Mouse (Mus musculus) G1E (cell line): Measurements from ENCODE around the gene Ly9. TPM values are rescaled to one million over a fixed set of nuclear protein-coding genes. Genes with fewer than 3 reads are reported as not detected.
A peak's percentile ranks its signal among the peaks of the same experiment; 100 is the strongest.

ENCODE experiments used
- ATAC-seq: 2 replicates; pipeline ENCODE4 v1.8.0; 2016; ENCODE audit warnings: mild to moderate bottlenecking; ENCODE audit not compliant: insufficient number of reproducible peaks, poor library complexity, low FRiP score, severe bottlenecking; ENCODE audit errors: extremely low read depth
- DNase-seq: peaks from one replicate; pipeline ENCODE4 v3.0.0; 2012; ENCODE audit warnings: low spot score
- H3K27me3 ChIP-seq: 2 replicates; pipeline ENCODE4 v1.6.1; 2012; ENCODE audit warnings: mild to moderate bottlenecking, low read length, inconsistent platforms; ENCODE audit not compliant: insufficient read depth
- H3K36me3 ChIP-seq: replicated peaks from 2 replicates; pipeline ENCODE3; 2012; ENCODE audit warnings: mild to moderate bottlenecking, inconsistent platforms
- H3K4me1 ChIP-seq: 2 replicates; pipeline ENCODE4 v1.6.1; 2012; ENCODE audit warnings: low read depth, low read length, inconsistent platforms, mixed read lengths; ENCODE audit not compliant: insufficient read depth
- H3K4me3 ChIP-seq: 2 replicates; pipeline ENCODE4 v1.5.1; 2012; ENCODE audit warnings: low read depth, mild to moderate bottlenecking, inconsistent platforms, low read length, moderate library complexity, mixed read lengths
- H3K9me3 ChIP-seq: replicated peaks from 2 replicates; pipeline ENCODE4 v1.6.1; 2012; ENCODE audit warnings: inconsistent platforms
- CTCF ChIP-seq: IDR thresholded peaks from 2 replicates; pipeline ENCODE4 v1.5.1; 2012; ENCODE audit warnings: low read depth, low read length, inconsistent platforms, mixed read lengths
- GATA1 ChIP-seq: IDR thresholded peaks from 2 replicates; pipeline ENCODE4 v1.6.1; 2012; ENCODE audit warnings: borderline replicate concordance, low read length, inconsistent platforms, mixed read lengths
- GATA2 ChIP-seq: IDR thresholded peaks from 2 replicates; pipeline ENCODE4 v1.6.1; 2012; ENCODE audit warnings: low read depth, low read length, inconsistent platforms, borderline replicate concordance
- POLR2AphosphoS5 ChIP-seq: IDR thresholded peaks from 2 replicates; pipeline ENCODE4 v1.6.1; 2012; ENCODE audit warnings: low read depth, low read length, inconsistent platforms; ENCODE audit not compliant: insufficient replicate concordance
- TAL1 ChIP-seq: conservative IDR thresholded peaks from 2 replicates; pipeline ENCODE4 v1.6.1; 2012; ENCODE audit warnings: low read depth, low read length, inconsistent platforms, mixed read lengths
- polyA plus RNA-seq: library from polyadenylated mRNA; stranded (reverse); fragments of >175 nt; gene quantifications from 2 replicates; pipeline ENCODE4 v1.2.3, GENCODE M21; 2012
- total RNA-seq, 2 experiments: library from RNA; stranded (forward) in 1 of 2; stranded (reverse) in 1 of 2; fragments of 200-1000 nt in 1 of 2; fragments of >200 nt in 1 of 2; fragmentation: Nextera tagmentation in 1 of 2; gene quantifications; 2 replicates each; pipeline ENCODE4 v1.2.3; 2014 to 2017

The Ly9 gene
- total and polyA plus RNA-seq, 3 experiments: 0.11 TPM; not detected in 2

- Histone ChIP-seq H3K4me3 (no peak overlapping the region), H3K9me3 (peaks cover 23% of the 10 kb centered on the region), H3K4me1 (no peaks in the 10 kb centered on the region), H3K36me3 (no peaks in the 10 kb centered on the region), H3K27me3 (no peaks in the 10 kb centered on the region)
- DNase-seq: no peak
- no peak for ATAC-seq
- no peak for TF ChIP-seq GATA1
- TF ChIP-seq CTCF: peak; percentile 45; the same call in 1 of the 2 replicates
These were observed 40.4 kb downstream of the Ly9 start for GRCm38 (mm10) chr1:171566777-171567176.

GRCm38 (mm10) chr1:171565888-171566287 lies 41.3 kb downstream of the Ly9 start:
- Histone ChIP-seq H3K4me3 (no peak overlapping the region), H3K4me1 (no peaks in the 10 kb centered on the region)

GRCm38 (mm10) chr1:171564247-171564646 lies 43.0 kb downstream of the Ly9 start:
- no peaks in the 10 kb centered on the region for H3K36me3 ChIP-seq
- DNase-seq (no peak), ATAC-seq (0 out of 2 replicates have a peak, but pooled peaks have one; percentile 1)
- H3K4me3 ChIP-seq: no peak overlapping the region
- no peak for TF ChIP-seq POLR2AphosphoS5
- peak; percentile 53; the same call in 1 of the 2 replicates for TF ChIP-seq CTCF
- no peaks in the 10 kb centered on the region for H3K4me1 ChIP-seq
- peaks cover 38% of the 10 kb centered on the region for H3K9me3 ChIP-seq
- H3K27me3 ChIP-seq: no peaks in the 10 kb centered on the region

More at GRCm38 (mm10) chr1:171565888-171566287, 41.3 kb downstream of the Ly9 start:
- H3K9me3 ChIP-seq: peaks cover 27% of the 10 kb centered on the region
- no peaks in the 10 kb centered on the region for H3K36me3 ChIP-seq
- no peak for ATAC-seq
- TF ChIP-seq TAL1 (no peak), CTCF (no peak), POLR2AphosphoS5 (no peak), GATA1 (no peak), GATA2 (no peak)
- DNase-seq: no peak
- no peaks in the 10 kb centered on the region for H3K27me3 ChIP-seq

- Histone ChIP-seq H3K4me1 (no peaks in the 10 kb centered on the region), H3K36me3 (no peaks in the 10 kb centered on the region), H3K4me3 (no peak overlapping the region), H3K27me3 (no peaks in the 10 kb centered on the region), H3K9me3 (peaks cover 44% of the 10 kb centered on the region)
- no peak for DNase-seq
- TF ChIP-seq GATA2 (no peak), GATA1 (no peak), TAL1 (no peak), POLR2AphosphoS5 (no peak), CTCF (no peak)
- ATAC-seq: no peak
These were observed 44.2 kb downstream of the Ly9 start for GRCm38 (mm10) chr1:171563042-171563441.

- peaks cover 42% of the 10 kb centered on the region for H3K9me3 ChIP-seq
- no peak for DNase-seq
- H3K36me3 ChIP-seq: no peaks in the 10 kb centered on the region
- no peak for ATAC-seq
- no peaks in the 10 kb centered on the region for H3K4me1 ChIP-seq
- H3K27me3 ChIP-seq: no peaks in the 10 kb centered on the region
- H3K4me3 ChIP-seq: no peak overlapping the region
- no peak for TF ChIP-seq GATA1
- TF ChIP-seq GATA2: no peak
- TF ChIP-seq TAL1: no peak
- TF ChIP-seq CTCF: no peak
- TF ChIP-seq POLR2AphosphoS5: no peak
These were observed 45.5 kb downstream of the Ly9 start for GRCm38 (mm10) chr1:171561639-171562225.

- H3K4me1 ChIP-seq: no peaks in the 10 kb centered on the region
- no peaks in the 10 kb centered on the region for H3K27me3 ChIP-seq
- peaks cover 40% of the 10 kb centered on the region for H3K9me3 ChIP-seq
- DNase-seq (no peak), ATAC-seq (no peak)
- TF ChIP-seq GATA1 (no peak), TAL1 (no peak), POLR2AphosphoS5 (no peak), GATA2 (no peak), CTCF (no peak)
- no peaks in the 10 kb centered on the region for H3K36me3 ChIP-seq
- no peak overlapping the region for H3K4me3 ChIP-seq
These were observed 46.0 kb downstream of the Ly9 start for GRCm38 (mm10) chr1:171561200-171561599.

GRCm38 (mm10) chr1:171560262-171560661 lies 46.9 kb downstream of the Ly9 start:
- no peak for TF ChIP-seq TAL1
- ATAC-seq: no peak

More at GRCm38 (mm10) chr1:171560262-171560661, 46.9 kb downstream of the Ly9 start:
- no peak overlapping the region for H3K4me3 ChIP-seq
- DNase-seq: no peak
- peaks cover 38% of the 10 kb centered on the region for H3K9me3 ChIP-seq
- H3K27me3 ChIP-seq: no peaks in the 10 kb centered on the region
- no peaks in the 10 kb centered on the region for H3K4me1 ChIP-seq
- H3K36me3 ChIP-seq: no peaks in the 10 kb centered on the region
